Mouse (Mus musculus) CH12.LX (cell line): Measurements from ENCODE around the gene Ccl20. TPM values are rescaled to one million over a fixed set of nuclear protein-coding genes. Genes with fewer than 3 reads are reported as not detected.

ENCODE experiments used
- DNase-seq: peaks from one replicate; pipeline ENCODE4 v3.0.0-alpha.2; 2013; ENCODE audit errors: extremely low read depth
- H3K27ac ChIP-seq: 2 replicates; pipeline ENCODE4 v1.5.1; 2012; ENCODE audit warnings: low read depth, mild to moderate bottlenecking, control low read depth, moderate library complexity; ENCODE audit not compliant: insufficient read depth
- H3K27me3 ChIP-seq: replicated peaks from 2 replicates; pipeline ENCODE3; 2012; ENCODE audit warnings: inconsistent platforms
- H3K36me3 ChIP-seq, 2 experiments: replicated peaks in 1 of 2; 2 replicates each; pipeline versions ENCODE3 to v1.6.1; 2012; ENCODE audit warnings: inconsistent platforms in 1 of 2, low read length in 1 of 2, mild to moderate bottlenecking in 1 of 2, mixed read lengths in 1 of 2, moderate library complexity in 1 of 2; ENCODE audit not compliant: control insufficient read depth in 1 of 2, insufficient read depth in 1 of 2
- H3K4me1 ChIP-seq, 2 experiments: 2 replicates each; pipeline ENCODE4 v1.6.1; 2012; ENCODE audit warnings: inconsistent platforms in 1 of 2, moderate library complexity in 1 of 2; ENCODE audit not compliant: insufficient read depth in 2 of 2, control insufficient read depth in 1 of 2
- H3K4me2 ChIP-seq: 2 replicates; pipeline ENCODE4 v1.6.1; 2012; ENCODE audit warnings: low read depth, mild to moderate bottlenecking, control low read depth; ENCODE audit not compliant: poor library complexity, insufficient read depth, severe bottlenecking
- H3K4me3 ChIP-seq, 3 experiments: fragments of 150-350 bp in 1 of 3; sonication (generic) in 1 of 3; replicated peaks in 1 of 3; 2 replicates each; pipeline versions ENCODE3 to v1.5.1; 2011 to 2012; ENCODE audit warnings: low read depth in 2 of 3, low read length in 2 of 3, mild to moderate bottlenecking in 2 of 3, moderate library complexity in 2 of 3, control low read depth in 1 of 3, improper control_type of control experiment in 1 of 3, inconsistent platforms in 1 of 3, mixed read lengths in 1 of 3; ENCODE audit not compliant: poor library complexity in 1 of 3
- H3K79me2 ChIP-seq: replicated peaks from 2 replicates; pipeline ENCODE4 v1.6.1; 2012; ENCODE audit warnings: mild to moderate bottlenecking, moderate library complexity; ENCODE audit not compliant: control insufficient read depth, poor library complexity, insufficient read depth, severe bottlenecking; ENCODE audit errors: extremely low read depth
- H3K9ac ChIP-seq: 2 replicates; pipeline ENCODE4 v1.6.1; 2012; ENCODE audit warnings: low read depth, mild to moderate bottlenecking, control low read depth, moderate library complexity; ENCODE audit not compliant: insufficient read depth
- H3K9me3 ChIP-seq: replicated peaks from 2 replicates; pipeline ENCODE3; 2012; ENCODE audit warnings: low read length, inconsistent platforms, mixed read lengths
- CHD1 ChIP-seq: IDR thresholded peaks from 2 replicates; pipeline ENCODE4 v1.6.1; 2012; ENCODE audit warnings: low read depth, low read length, improper control_type of control experiment, inconsistent platforms
- E2F4 ChIP-seq: IDR thresholded peaks from 2 replicates; pipeline ENCODE4 v1.6.1; 2011; ENCODE audit warnings: low read depth, low read length, improper control_type of control experiment; ENCODE audit not compliant: insufficient replicate concordance
- ELF1 ChIP-seq: IDR thresholded peaks from 2 replicates; pipeline ENCODE4 v1.6.1; 2014; ENCODE audit warnings: low read depth, mild to moderate bottlenecking, inconsistent platforms, low read length, improper control_type of control experiment
- EP300 ChIP-seq: IDR thresholded peaks from 2 replicates; pipeline ENCODE4 v1.6.1; 2011; ENCODE audit warnings: low read length, improper control_type of control experiment
- ETS1 ChIP-seq: conservative IDR thresholded peaks from 2 replicates; pipeline ENCODE4 v1.6.1; 2012; ENCODE audit warnings: low read depth, mild to moderate bottlenecking, inconsistent platforms, low read length, improper control_type of control experiment, moderate library complexity
- GABPA ChIP-seq: IDR thresholded peaks from 2 replicates; pipeline ENCODE4 v1.6.1; 2012; ENCODE audit warnings: low read depth, low read length, improper control_type of control experiment, inconsistent platforms; ENCODE audit not compliant: insufficient replicate concordance
- JUND ChIP-seq: conservative IDR thresholded peaks from 2 replicates; pipeline ENCODE4 v1.6.1; 2011; ENCODE audit warnings: low read depth, low read length, improper control_type of control experiment
- MAZ ChIP-seq: IDR thresholded peaks from 2 replicates; pipeline ENCODE4 v1.6.1; 2012; ENCODE audit warnings: low read depth, mild to moderate bottlenecking, inconsistent platforms, low read length, improper control_type of control experiment, moderate library complexity
- MEF2A ChIP-seq: IDR thresholded peaks from 2 replicates; pipeline ENCODE4 v1.6.1; 2014; ENCODE audit warnings: low read depth, mild to moderate bottlenecking, inconsistent platforms, low read length, improper control_type of control experiment, borderline replicate concordance
- NRF1 ChIP-seq: IDR thresholded peaks from 2 replicates; pipeline ENCODE4 v1.6.1; 2014; ENCODE audit warnings: low read depth, mild to moderate bottlenecking, inconsistent platforms, low read length, improper control_type of control experiment, moderate library complexity
- PAX5 ChIP-seq: IDR thresholded peaks from 2 replicates; pipeline ENCODE4 v1.6.1; 2012; ENCODE audit warnings: low read length, inconsistent platforms, mixed read lengths
- SIN3A ChIP-seq: IDR thresholded peaks from 2 replicates; pipeline ENCODE4 v1.6.1; 2012; ENCODE audit warnings: low read length, improper control_type of control experiment, inconsistent platforms
- TCF12 ChIP-seq: IDR thresholded peaks from 2 replicates; pipeline ENCODE4 v1.6.1; 2014; ENCODE audit warnings: low read depth, mild to moderate bottlenecking, inconsistent platforms, low read length, improper control_type of control experiment
- UBTF ChIP-seq: IDR thresholded peaks from 2 replicates; pipeline ENCODE4 v1.6.1; 2012; ENCODE audit warnings: low read depth, mild to moderate bottlenecking, inconsistent platforms, low read length, improper control_type of control experiment, moderate library complexity
- USF1 ChIP-seq: IDR thresholded peaks from 2 replicates; pipeline ENCODE4 v1.6.1; 2014; ENCODE audit warnings: low read depth, mild to moderate bottlenecking, inconsistent platforms, low read length, improper control_type of control experiment
- USF2 ChIP-seq: conservative IDR thresholded peaks from 2 replicates; pipeline ENCODE4 v1.6.1; 2011; ENCODE audit warnings: low read depth, low read length, improper control_type of control experiment
- ZC3H11A ChIP-seq: IDR thresholded peaks from 2 replicates; pipeline ENCODE4 v1.6.1; 2012; ENCODE audit warnings: low read depth, mild to moderate bottlenecking, inconsistent platforms, low read length, improper control_type of control experiment
- ZMIZ1 ChIP-seq: IDR thresholded peaks from 2 replicates; pipeline ENCODE4 v1.6.1; 2012; ENCODE audit warnings: low read depth, mild to moderate bottlenecking, inconsistent platforms, low read length, improper control_type of control experiment
- ZNF384 ChIP-seq: IDR thresholded peaks from 2 replicates; pipeline ENCODE4 v1.6.1; 2012; ENCODE audit warnings: low read depth, low read length, improper control_type of control experiment, inconsistent platforms
- dilution Hi-C: fragments of 300-500 bp; cut with MboI; formaldehyde crosslinking; loops from 2 replicates; pipeline ENCODE4 v1.14.3; 2020; ENCODE audit warnings: low sequenced_read_pairs; ENCODE audit not compliant: extremely low pct_unique_long_range_greater_than_20kb, extremely low pct_ligation_motif_present
- in situ Hi-C: fragments of 300-500 bp; cut with MboI; formaldehyde crosslinking; loops from 3 replicates; pipeline ENCODE4 v1.14.3; 2019; ENCODE audit warnings: low sequenced_read_pairs, low pct_ligation_motif_present, low pct_unique_long_range_greater_than_20kb, mixed read lengths
- polyA plus RNA-seq: library from polyadenylated mRNA; unstranded; fragments of >175 nt; gene quantifications from 2 replicates; pipeline ENCODE4 v1.2.1, GENCODE M21; 2012; ENCODE audit warnings: low read depth; ENCODE audit not compliant: insufficient read length
- total RNA-seq, 2 experiments: library from RNA; depleted of rRNA; stranded (reverse); fragments of 300-350 nt in 1 of 2; fragments of >200 nt in 1 of 2; gene quantifications; 2 replicates each; pipeline ENCODE4 v1.2.3; 2012 to 2014

Gene Ccl20
- total and polyA plus RNA-seq, 3 experiments = 0.32 to 3.4 TPM; not detected in 1

GRCm38 (mm10) chr1:83135829-83136228, 19.3 kb downstream of the Ccl20 start:
- no peak overlapping the region for H3K27ac ChIP-seq
- H3K79me2 ChIP-seq = no peaks in the 10 kb centered on the region

DNA sequence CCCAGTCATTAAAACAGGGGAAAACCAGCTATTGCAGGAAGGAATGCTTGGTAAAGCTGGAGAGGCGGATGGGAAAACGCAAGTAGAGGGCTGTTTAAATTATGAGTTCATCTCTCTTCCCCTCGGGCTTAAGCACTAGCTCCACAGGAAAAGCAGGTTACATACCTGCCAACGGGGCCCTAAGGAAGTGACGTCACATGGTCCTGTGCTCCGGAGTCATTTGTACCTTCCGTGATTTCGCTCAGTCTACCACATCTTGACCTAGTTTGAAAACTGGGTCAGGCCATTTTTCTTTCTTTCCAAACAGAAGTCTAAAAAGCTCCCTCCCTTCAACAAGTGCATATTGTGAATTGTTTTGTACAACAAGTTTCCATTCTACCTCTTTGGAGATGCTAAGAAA, 21.3 kb downstream of the Ccl20 start:
- Histone ChIP-seq H3K9ac (no peak overlapping the region), H3K4me3 (no peak overlapping the region), H3K36me3 (no peaks in the 10 kb centered on the region), H3K9me3 (no peaks in the 10 kb centered on the region), H3K79me2 (no peaks in the 10 kb centered on the region), H3K27ac (no peak overlapping the region), H3K4me2 (no peak overlapping the region), H3K27me3 (no peaks in the 10 kb centered on the region), H3K4me1 (no peaks in the 10 kb centered on the region)
- in situ Hi-C loops (no loop called here), dilution Hi-C loops (no loop called here)
- DNase-seq = no peak
- no peak for TF ChIP-seq ZC3H11A
- no peak for TF ChIP-seq UBTF
- TF ChIP-seq GABPA = no peak
- TF ChIP-seq NRF1 = no peak
- TF ChIP-seq USF1 = no peak
- no peak for TF ChIP-seq ETS1
- no peak for TF ChIP-seq CHD1
- no peak for TF ChIP-seq EP300
- TF ChIP-seq MAZ = no peak
- no peak for TF ChIP-seq PAX5
- TF ChIP-seq, all 38 proteins: peak for 0

More at GRCm38 (mm10) chr1:83135829-83136228, 19.3 kb downstream of the Ccl20 start:
- TF ChIP-seq MAZ (no peak), CHD1 (no peak), JUND (no peak), E2F4 (no peak), TCF12 (no peak), ELF1 (no peak), EP300 (no peak), ZMIZ1 (no peak), GABPA (no peak), SIN3A (no peak), PAX5 (no peak), USF2 (no peak), ZNF384 (no peak), MEF2A (no peak), USF1 (no peak)
- Histone ChIP-seq H3K4me3 (no peak overlapping the region), H3K4me1 (no peaks in the 10 kb centered on the region), H3K36me3 (no peaks in the 10 kb centered on the region), H3K9me3 (no peaks in the 10 kb centered on the region), H3K27me3 (no peaks in the 10 kb centered on the region), H3K4me2 (no peak overlapping the region), H3K9ac (no peak overlapping the region)
- dilution Hi-C loops (no loop called here), in situ Hi-C loops (no loop called here)
- DNase-seq = no peak
